Mouse (Mus musculus) lung, embryonic 15.5 days (tissue): ENCODE results near the gene Jmjd4. TPM values are rescaled to one million over a fixed set of nuclear protein-coding genes. Genes with fewer than 3 reads are reported as not detected.

Source experiments
- ATAC-seq: fragments of 200-750 bp; cut with Nextera tagmentation; 2 replicates; pipeline ENCODE4 v1.8.0; 2017; ENCODE audit warnings: moderate number of reproducible peaks, borderline replicate concordance; ENCODE audit not compliant: low FRiP score, low TSS enrichment; ENCODE audit errors: extremely low read depth
- H3K27ac ChIP-seq: fragments of 300-500 bp; sonication (generic); 2 replicates; pipeline ENCODE4 v1.5.1; 2015; ENCODE audit warnings: moderate library complexity, mild to moderate bottlenecking, inconsistent platforms
- H3K27me3 ChIP-seq: fragments of 300-500 bp; sonication (generic); 2 replicates; pipeline ENCODE4 v1.6.1; 2015; ENCODE audit warnings: inconsistent platforms
- H3K36me3 ChIP-seq: fragments of 300-500 bp; sonication (generic); 2 replicates; pipeline ENCODE4 v1.6.1; 2015; ENCODE audit warnings: inconsistent platforms
- H3K4me1 ChIP-seq: fragments of 300-500 bp; sonication (generic); 2 replicates; pipeline ENCODE4 v1.6.1; 2015; ENCODE audit warnings: inconsistent platforms
- H3K4me2 ChIP-seq: fragments of 300-500 bp; sonication (generic); 2 replicates; pipeline ENCODE4 v1.6.1; 2015; ENCODE audit warnings: inconsistent platforms, mild to moderate bottlenecking, moderate library complexity
- H3K4me3 ChIP-seq: fragments of 300-500 bp; sonication (generic); 2 replicates; pipeline ENCODE4 v1.5.1; 2015; ENCODE audit warnings: mild to moderate bottlenecking, inconsistent platforms
- H3K9ac ChIP-seq: fragments of 300-500 bp; sonication (generic); 2 replicates; pipeline ENCODE4 v1.6.1; 2015; ENCODE audit warnings: inconsistent platforms
- H3K9me3 ChIP-seq: fragments of 300-500 bp; sonication (generic); 2 replicates; pipeline ENCODE4 v1.6.1; 2016; ENCODE audit warnings: inconsistent platforms
- WGBS: fragments of 180-500 bp; shearing (Covaris S2); methylation state at CpG from one replicate; pipeline ENCODE4 v1.1.7; 2015; 5-methylcytosine and 5-hydroxymethylcytosine counted together
- polyA plus RNA-seq: library from polyadenylated mRNA; unstranded; fragments of >200 nt; fragmentation: Nextera tagmentation; extraction: Ambion mirVana; gene quantifications from 2 replicates; pipeline ENCODE4 v1.2.1, GENCODE M21; 2015

Jmjd4 gene
- polyA plus RNA-seq: 10.6 and 11.4 TPM in 2 replicates

- Histone ChIP-seq H3K9ac (peak within 1 kb of the TSS; percentile 92), H3K9me3 (no peaks in the 10 kb centered on the region), H3K4me1 (peaks cover 18% of the 10 kb centered on the region), H3K4me2 (peak within 1 kb of the TSS; percentile 88), H3K4me3 (peak within 1 kb of the TSS; percentile 88), H3K27ac (peak within 1 kb of the TSS; percentile 87), H3K27me3 (no peaks in the 10 kb centered on the region), H3K36me3 (peaks cover 21% of the 10 kb centered on the region)
- 0% methylated on average over 35 of the region's 40 CpGs for WGBS
- peak; percentile 94 for ATAC-seq
Measured at GRCm38 (mm10) chr11:59449741-59450229, at the start of gene Jmjd4. Gene Jmjd4 (plus strand): TSS chr11:59450045.

- peaks cover 9% of the 10 kb centered on the region for H3K4me1 ChIP-seq
- no peak overlapping the region for H3K4me2 ChIP-seq
- H3K36me3 ChIP-seq: peaks cover 10% of the 10 kb centered on the region; the same call in 1 of the 2 replicates
- no peak overlapping the region for H3K27ac ChIP-seq
- no peak for ATAC-seq
- no peaks in the 10 kb centered on the region for H3K27me3 ChIP-seq
- no peaks in the 10 kb centered on the region for H3K9me3 ChIP-seq
- WGBS: 54% methylated on average over 2 of the region's 2 CpGs
- H3K4me3 ChIP-seq: no peak overlapping the region
- no peak overlapping the region for H3K9ac ChIP-seq
Measured at GRCm38 (mm10) chr11:59400876-59401275, 49.0 kb upstream of the Jmjd4 start.

GRCm38 (mm10) chr11:59405761-59406160, 44.1 kb upstream of the Jmjd4 start:
- H3K27ac ChIP-seq: no peak overlapping the region
- no peaks in the 10 kb centered on the region for H3K9me3 ChIP-seq
- H3K4me3 ChIP-seq: no peak overlapping the region
- no peaks in the 10 kb centered on the region for H3K4me1 ChIP-seq
- no peak for ATAC-seq
- no peaks in the 10 kb centered on the region for H3K27me3 ChIP-seq
- H3K36me3 ChIP-seq: peaks cover 26% of the 10 kb centered on the region; the same call in 1 of the 2 replicates
- H3K9ac ChIP-seq: no peak overlapping the region
- WGBS: 88% methylated on average over 1 of the region's 1 CpGs
- no peak overlapping the region for H3K4me2 ChIP-seq

GRCm38 (mm10) chr11:59410851-59411250, 39.0 kb upstream of the Jmjd4 start:
- Histone ChIP-seq H3K4me1 (no peaks in the 10 kb centered on the region), H3K9me3 (no peaks in the 10 kb centered on the region), H3K27ac (no peak overlapping the region), H3K4me2 (no peak overlapping the region), H3K36me3 (peaks cover 16% of the 10 kb centered on the region; the same call in 1 of the 2 replicates), H3K27me3 (no peaks in the 10 kb centered on the region), H3K4me3 (no peak overlapping the region), H3K9ac (no peak overlapping the region)
- no peak for ATAC-seq
- WGBS: 66% methylated on average over 2 of the region's 2 CpGs

- Histone ChIP-seq H3K4me2 (no peak overlapping the region), H3K36me3 (0 out of 2 replicates have a peak, but pooled peaks cover 5% of the 10 kb centered on the region), H3K9me3 (no peaks in the 10 kb centered on the region), H3K27ac (no peak overlapping the region), H3K4me1 (no peaks in the 10 kb centered on the region), H3K9ac (no peak overlapping the region), H3K27me3 (no peaks in the 10 kb centered on the region), H3K4me3 (no peak overlapping the region)
- 58% methylated on average over 6 of the region's 6 CpGs for WGBS
- no peak for ATAC-seq
Measured at GRCm38 (mm10) chr11:59412058-59412457, 37.8 kb upstream of the Jmjd4 start.

- Histone ChIP-seq H3K9ac (no peak overlapping the region), H3K9me3 (no peaks in the 10 kb centered on the region), H3K36me3 (no peaks in the 10 kb centered on the region; the same call in 1 of the 2 replicates), H3K4me3 (no peak overlapping the region), H3K27me3 (no peaks in the 10 kb centered on the region), H3K27ac (no peak overlapping the region), H3K4me1 (no peaks in the 10 kb centered on the region), H3K4me2 (no peak overlapping the region)
- ATAC-seq: no peak
- 75% methylated on average over 13 of the region's 13 CpGs for WGBS
Measured at GRCm38 (mm10) chr11:59412999-59413863, 36.6 kb upstream of the Jmjd4 start.

GRCm38 (mm10) chr11:59418708-59419107, 31.1 kb upstream of the Jmjd4 start:
- 88% methylated on average over 5 of the region's 5 CpGs for WGBS
- Histone ChIP-seq H3K4me2 (no peak overlapping the region), H3K27ac (no peak overlapping the region), H3K9me3 (no peaks in the 10 kb centered on the region), H3K27me3 (no peaks in the 10 kb centered on the region), H3K4me1 (no peaks in the 10 kb centered on the region; the same call in 1 of the 2 replicates), H3K36me3 (peaks cover 25% of the 10 kb centered on the region), H3K9ac (no peak overlapping the region), H3K4me3 (no peak overlapping the region)
- no peak for ATAC-seq

- Histone ChIP-seq H3K4me3 (no peak overlapping the region), H3K4me2 (no peak overlapping the region), H3K4me1 (no peaks in the 10 kb centered on the region; the same call in 1 of the 2 replicates), H3K27ac (no peak overlapping the region), H3K9ac (no peak overlapping the region), H3K36me3 (peaks cover 34% of the 10 kb centered on the region), H3K9me3 (no peaks in the 10 kb centered on the region), H3K27me3 (no peaks in the 10 kb centered on the region)
- WGBS: 62% methylated on average over 8 of the region's 8 CpGs
- ATAC-seq: no peak
Measured at GRCm38 (mm10) chr11:59421436-59421835, 28.4 kb upstream of the Jmjd4 start.

GRCm38 (mm10) chr11:59421967-59422366, 27.9 kb upstream of the Jmjd4 start:
- ATAC-seq: no peak
- no peak overlapping the region for H3K4me2 ChIP-seq
- 95% methylated on average over 2 of the region's 2 CpGs for WGBS
- H3K27ac ChIP-seq: no peak overlapping the region
- no peak overlapping the region for H3K4me3 ChIP-seq
- H3K4me1 ChIP-seq: no peaks in the 10 kb centered on the region; the same call in 1 of the 2 replicates
- peaks cover 35% of the 10 kb centered on the region for H3K36me3 ChIP-seq
- H3K9ac ChIP-seq: no peak overlapping the region
- H3K9me3 ChIP-seq: no peaks in the 10 kb centered on the region
- H3K27me3 ChIP-seq: no peaks in the 10 kb centered on the region

GRCm38 (mm10) chr11:59423010-59423588, 26.7 kb upstream of the Jmjd4 start:
- Histone ChIP-seq H3K27me3 (no peaks in the 10 kb centered on the region), H3K36me3 (peaks cover 46% of the 10 kb centered on the region), H3K27ac (no peak overlapping the region), H3K9ac (no peak overlapping the region), H3K9me3 (no peaks in the 10 kb centered on the region), H3K4me1 (no peaks in the 10 kb centered on the region; the same call in 1 of the 2 replicates), H3K4me3 (no peak overlapping the region), H3K4me2 (no peak overlapping the region)
- ATAC-seq: no peak
- WGBS: 65% methylated on average over 5 of the region's 5 CpGs

GRCm38 (mm10) chr11:59425671-59426101, 24.2 kb upstream of the Jmjd4 start:
- Histone ChIP-seq H3K9me3 (no peaks in the 10 kb centered on the region), H3K4me1 (no peaks in the 10 kb centered on the region; the same call in 1 of the 2 replicates), H3K27ac (no peak overlapping the region), H3K4me2 (no peak overlapping the region), H3K36me3 (peaks cover 37% of the 10 kb centered on the region), H3K9ac (no peak overlapping the region), H3K4me3 (no peak overlapping the region), H3K27me3 (no peaks in the 10 kb centered on the region)
- no peak for ATAC-seq
- 53% methylated on average over 7 of the region's 7 CpGs for WGBS
